Mouse (Mus musculus) lung, embryonic 14.5 days (tissue): ENCODE data around the gene Grin2c. TPM values are rescaled to one million over a fixed set of nuclear protein-coding genes. Genes with fewer than 3 reads are reported as not detected.

Source experiments
- ATAC-seq: fragments of 200-750 bp; cut with Nextera tagmentation; 2 replicates; pipeline ENCODE4 v1.8.0; 2017; ENCODE audit warnings: mild to moderate bottlenecking, moderate TSS enrichment, moderate library complexity; ENCODE audit not compliant: insufficient read depth
- DNase-seq: peaks from one replicate; pipeline ENCODE4 v3.0.0-alpha.2; 2015
- H3K27ac ChIP-seq: fragments of 300-500 bp; sonication (generic); 2 replicates; pipeline ENCODE4 v1.5.1; 2014; ENCODE audit warnings: low read depth, mild to moderate bottlenecking, moderate library complexity
- H3K27me3 ChIP-seq: fragments of 300-500 bp; sonication (generic); 2 replicates; pipeline ENCODE4 v1.6.1; 2014; ENCODE audit warnings: low read length, control low read depth; ENCODE audit not compliant: insufficient read depth
- H3K36me3 ChIP-seq: fragments of 300-500 bp; sonication (generic); 2 replicates; pipeline ENCODE4 v1.6.1; 2014; ENCODE audit warnings: control low read depth; ENCODE audit not compliant: insufficient read depth
- H3K4me1 ChIP-seq: fragments of 300-500 bp; sonication (generic); 2 replicates; pipeline ENCODE4 v1.6.1; 2014; ENCODE audit warnings: antibody characterized with exemption, control low read depth; ENCODE audit not compliant: insufficient read depth
- H3K4me2 ChIP-seq: fragments of 300-500 bp; sonication (generic); 2 replicates; pipeline ENCODE4 v1.6.1; 2014; ENCODE audit warnings: mild to moderate bottlenecking
- H3K4me3 ChIP-seq: fragments of 300-500 bp; sonication (generic); 2 replicates; pipeline ENCODE4 v1.5.1; 2014; ENCODE audit warnings: low read depth, low read length
- H3K9ac ChIP-seq: fragments of 300-500 bp; sonication (generic); 2 replicates; pipeline ENCODE4 v1.6.1; 2014
- H3K9me3 ChIP-seq: fragments of 300-500 bp; sonication (generic); 2 replicates; pipeline ENCODE4 v1.6.1; 2016; ENCODE audit warnings: low read depth, low read length, control low read depth
- CTCF ChIP-seq: IDR thresholded peaks from 2 replicates; pipeline ENCODE4 v1.5.1; 2016; ENCODE audit warnings: antibody characterized with exemption, low read depth
- WGBS: fragments of 180-500 bp; shearing (Covaris S2); extraction: QIAGEN DNeasy Blood & Tissue Kit; methylation state at CpG from one replicate; pipeline ENCODE4 v1.1.7; 2014; 5-methylcytosine and 5-hydroxymethylcytosine counted together
- polyA plus RNA-seq: library from polyadenylated mRNA; unstranded; fragments of >200 nt; fragmentation: Nextera tagmentation; extraction: Ambion mirVana; gene quantifications from 2 replicates; pipeline ENCODE4 v1.2.1, GENCODE M21; 2014

Grin2c gene
- polyA plus RNA-seq, 1 experiment from 2014 or later: not detected

- Histone ChIP-seq H3K9ac (no peak overlapping the region), H3K9me3 (no peaks in the 10 kb centered on the region), H3K4me1 (peaks cover 34% of the 10 kb centered on the region), H3K36me3 (no peaks in the 10 kb centered on the region; the same call in 1 of the 2 replicates), H3K27me3 (peaks cover 18% of the 10 kb centered on the region; the same call in 1 of the 2 replicates), H3K27ac (no peak overlapping the region), H3K4me2 (no peak overlapping the region), H3K4me3 (no peak overlapping the region)
- DNase-seq (no peak), ATAC-seq (no peak)
- no peak for TF ChIP-seq CTCF
- WGBS: 82% methylated on average over 6 of the region's 6 CpGs
Measured at GRCm38 (mm10) chr11:115225301-115225700, 41.7 kb downstream of the Grin2c start.

- WGBS: 34% methylated on average over 8 of the region's 8 CpGs
- peak; percentile 73 for DNase-seq
- peak; percentile 61 for TF ChIP-seq CTCF
Measured at GRCm38 (mm10) chr11:115224889-115225288, 42.2 kb downstream of the Grin2c start.

GRCm38 (mm10) chr11:115223877-115224276, 43.2 kb downstream of the Grin2c start:
- peaks cover 19% of the 10 kb centered on the region; the same call in 1 of the 2 replicates for H3K27me3 ChIP-seq
- no peak for ATAC-seq

More at GRCm38 (mm10) chr11:115224889-115225288, 42.2 kb downstream of the Grin2c start:
- H3K4me1 ChIP-seq: peaks cover 36% of the 10 kb centered on the region
- H3K36me3 ChIP-seq: no peaks in the 10 kb centered on the region; the same call in 1 of the 2 replicates
- no peaks in the 10 kb centered on the region for H3K9me3 ChIP-seq
- no peak for ATAC-seq
- H3K9ac ChIP-seq: no peak overlapping the region
- H3K27me3 ChIP-seq: peaks cover 19% of the 10 kb centered on the region; the same call in 1 of the 2 replicates
- H3K4me3 ChIP-seq: no peak overlapping the region
- H3K4me2 ChIP-seq: no peak overlapping the region
- no peak overlapping the region for H3K27ac ChIP-seq

GRCm38 (mm10) chr11:115223451-115223850, 43.6 kb downstream of the Grin2c start:
- TF ChIP-seq CTCF: no peak
- Histone ChIP-seq H3K36me3 (no peaks in the 10 kb centered on the region; the same call in 1 of the 2 replicates), H3K4me2 (0 out of 2 replicates have a peak overlapping the region, but pooled peaks have one; percentile 12), H3K4me3 (no peak overlapping the region), H3K4me1 (peaks cover 38% of the 10 kb centered on the region), H3K27ac (no peak overlapping the region), H3K9ac (no peak overlapping the region), H3K9me3 (no peaks in the 10 kb centered on the region), H3K27me3 (peaks cover 19% of the 10 kb centered on the region; the same call in 1 of the 2 replicates)
- WGBS: 43% methylated on average over 11 of the region's 11 CpGs
- no peak for ATAC-seq
- no peak for DNase-seq

More at GRCm38 (mm10) chr11:115223877-115224276, 43.2 kb downstream of the Grin2c start:
- Histone ChIP-seq H3K9me3 (no peaks in the 10 kb centered on the region), H3K36me3 (no peaks in the 10 kb centered on the region; the same call in 1 of the 2 replicates), H3K27ac (no peak overlapping the region), H3K4me1 (peaks cover 38% of the 10 kb centered on the region), H3K4me3 (no peak overlapping the region), H3K9ac (no peak overlapping the region), H3K4me2 (0 out of 2 replicates have a peak overlapping the region, but pooled peaks have one; percentile 12)
- WGBS: 50% methylated on average over 6 of the region's 6 CpGs
- no peak for DNase-seq
- TF ChIP-seq CTCF: no peak

- Histone ChIP-seq H3K4me3 (no peak overlapping the region), H3K27me3 (peaks cover 22% of the 10 kb centered on the region; the same call in 1 of the 2 replicates), H3K9ac (no peak overlapping the region), H3K4me1 (peaks cover 37% of the 10 kb centered on the region), H3K9me3 (no peaks in the 10 kb centered on the region), H3K27ac (no peak overlapping the region), H3K4me2 (peak overlapping the region; percentile 31; the same call in 1 of the 2 replicates), H3K36me3 (no peaks in the 10 kb centered on the region)
- DNase-seq (peak; percentile 21), ATAC-seq (peak; percentile 25; the same call in 1 of the 2 replicates)
- WGBS: 9% methylated on average over 5 of the region's 5 CpGs
- 0 out of 2 replicates have a peak, but pooled peaks have one; percentile 5 for TF ChIP-seq CTCF
Measured at GRCm38 (mm10) chr11:115222570-115222969, 44.5 kb downstream of the Grin2c start.

- H3K27ac ChIP-seq: no peak overlapping the region
- H3K36me3 ChIP-seq: no peaks in the 10 kb centered on the region
- H3K4me2 ChIP-seq: peak overlapping the region; percentile 31; the same call in 1 of the 2 replicates
- no peak overlapping the region for H3K4me3 ChIP-seq
- H3K9me3 ChIP-seq: no peaks in the 10 kb centered on the region
- WGBS: 7% methylated on average over 12 of the region's 12 CpGs
- H3K27me3 ChIP-seq: peaks cover 22% of the 10 kb centered on the region; the same call in 1 of the 2 replicates
- peak; percentile 84 for DNase-seq
- ATAC-seq: peak; percentile 64; the same call in 1 of the 2 replicates
- TF ChIP-seq CTCF: no peak
- H3K4me1 ChIP-seq: peaks cover 35% of the 10 kb centered on the region
- H3K9ac ChIP-seq: no peak overlapping the region
Measured at GRCm38 (mm10) chr11:115222077-115222476, 45.0 kb downstream of the Grin2c start.

- DNase-seq (no peak), ATAC-seq (no peak)
- WGBS: 72% methylated on average over 10 of the region's 10 CpGs
- no peak overlapping the region for H3K4me3 ChIP-seq
- no peaks in the 10 kb centered on the region for H3K9me3 ChIP-seq
- H3K9ac ChIP-seq: no peak overlapping the region
- no peaks in the 10 kb centered on the region for H3K36me3 ChIP-seq
- no peak overlapping the region for H3K4me2 ChIP-seq
- H3K4me1 ChIP-seq: peaks cover 29% of the 10 kb centered on the region
- TF ChIP-seq CTCF: no peak
- peaks cover 22% of the 10 kb centered on the region; the same call in 1 of the 2 replicates for H3K27me3 ChIP-seq
- no peak overlapping the region for H3K27ac ChIP-seq
Measured at GRCm38 (mm10) chr11:115219685-115220084, 47.4 kb downstream of the Grin2c start.
